Mouse (Mus musculus) E14TG2a.4 (cell line): ENCODE measurements around the gene Retreg3.

Experiments
- CTCF ChIP-seq: conservative IDR thresholded peaks from 2 replicates; pipeline ENCODE4 v1.5.1; 2014; ENCODE audit warnings: low read length
- POU5F1 ChIP-seq: IDR thresholded peaks from 2 replicates; pipeline ENCODE4 v1.6.1; 2014; ENCODE audit warnings: low read length, borderline replicate concordance

DNA sequence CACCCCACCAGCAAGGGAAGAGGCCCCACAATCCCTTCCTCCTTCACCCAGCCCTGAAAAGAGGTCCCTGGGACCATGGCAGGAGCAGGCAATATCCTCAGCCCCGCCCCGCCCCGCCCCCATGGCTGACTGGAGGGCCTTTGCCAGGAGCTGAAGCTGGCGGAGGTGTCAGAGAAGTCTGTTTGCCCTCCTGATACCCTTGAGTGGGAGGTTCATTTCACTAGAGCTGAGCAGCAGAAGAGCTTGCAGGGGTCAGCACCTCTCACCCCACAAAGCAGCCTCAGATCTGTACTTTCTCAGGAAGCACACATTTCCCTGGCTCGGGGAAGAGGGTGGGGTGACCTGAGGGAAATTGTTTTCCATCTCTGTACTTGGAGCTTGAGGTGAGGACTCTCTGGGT is 61.0 kb downstream of the Retreg3 start:
- TF ChIP-seq CTCF (no peak), POU5F1 (no peak)
